Mouse (Mus musculus) megakaryocyte, embryonic 14.5 days (primary cell): ENCODE measurements around the gene Cabp2.

ENCODE experiments used
- FLI1 ChIP-seq: IDR thresholded peaks from 2 replicates; pipeline ENCODE4 v1.6.1; 2012; ENCODE audit warnings: low read length, inconsistent platforms, mixed read lengths
- GATA1 ChIP-seq: IDR thresholded peaks from 3 replicates; pipeline ENCODE4 v1.6.1; 2012; ENCODE audit warnings: mixed read lengths, low read length, inconsistent platforms, borderline replicate concordance

- TF ChIP-seq GATA1 (no peak), FLI1 (no peak)
Measured at GRCm38 (mm10) chr19:4046866-4047254, 34.5 kb upstream of the Cabp2 start.
